Mouse (Mus musculus): ENCODE results near the gene 9230112D13Rik.

Gene 9230112D13Rik

DNA sequence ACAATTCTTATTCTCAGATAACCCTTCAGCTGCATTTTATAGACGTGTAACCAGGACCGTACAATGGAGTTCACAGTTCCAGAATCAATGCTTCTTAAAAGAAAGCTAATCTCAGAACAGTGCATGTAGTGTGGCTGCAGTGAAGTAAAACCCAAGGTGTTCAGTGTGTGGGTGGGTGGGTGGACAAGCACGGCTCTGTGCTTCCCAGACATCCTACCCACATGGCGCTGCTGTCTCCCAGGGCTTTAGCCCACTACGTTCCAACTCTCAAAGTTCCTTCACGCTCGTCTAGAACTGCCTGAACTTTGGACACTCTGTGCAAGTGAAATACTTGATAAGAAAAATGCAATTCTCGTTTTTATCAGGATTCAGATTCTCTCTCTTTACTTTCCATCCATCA lies at the start of gene 9230112D13Rik:
9230112D13Rik (minus strand) TSS at position 101 of the 400 bp plus-strand sequence.
- DNase-seq (ENCODE audit: low read depth), result no peak

DNA sequence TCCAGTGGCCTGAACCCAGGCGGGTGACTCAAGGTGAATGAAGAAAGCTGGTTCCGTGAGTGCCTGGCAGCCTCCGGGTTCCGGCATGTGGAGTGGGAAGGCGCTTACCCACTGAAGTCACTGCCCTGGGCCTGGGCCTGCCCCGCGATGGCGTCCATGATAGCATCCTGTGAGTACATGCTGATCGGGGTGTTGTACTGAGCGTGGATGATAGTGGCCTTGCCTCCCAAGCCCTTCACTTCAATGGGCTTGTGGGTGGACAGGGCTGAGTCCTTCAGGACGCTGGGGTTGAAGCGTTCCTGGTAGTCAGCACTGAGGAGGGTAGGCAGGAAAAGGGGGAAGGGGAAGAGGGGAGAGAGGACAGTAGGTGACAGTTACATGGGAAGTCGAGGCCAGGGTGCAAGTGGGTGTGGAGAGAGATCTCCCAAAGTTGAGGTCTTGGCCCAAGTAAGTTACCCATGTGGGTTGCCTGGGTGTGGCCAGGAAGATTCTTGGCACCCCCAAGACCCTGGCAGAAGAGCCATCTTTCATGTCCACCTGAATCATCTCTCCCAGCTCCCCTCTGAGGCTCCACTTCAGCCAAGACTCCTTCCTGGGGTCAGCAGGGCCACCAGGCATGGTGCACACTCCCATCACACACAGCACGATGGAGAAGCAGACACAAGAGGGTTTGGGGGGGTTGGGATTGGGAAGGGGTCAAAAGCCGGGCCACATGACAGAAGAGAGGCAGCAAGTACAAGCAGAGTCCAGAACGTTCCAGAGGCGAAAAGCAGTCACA lies 49.2 kb upstream of the 9230112D13Rik start:
- no peak for DNase-seq (ENCODE audit: low read depth)

DNA sequence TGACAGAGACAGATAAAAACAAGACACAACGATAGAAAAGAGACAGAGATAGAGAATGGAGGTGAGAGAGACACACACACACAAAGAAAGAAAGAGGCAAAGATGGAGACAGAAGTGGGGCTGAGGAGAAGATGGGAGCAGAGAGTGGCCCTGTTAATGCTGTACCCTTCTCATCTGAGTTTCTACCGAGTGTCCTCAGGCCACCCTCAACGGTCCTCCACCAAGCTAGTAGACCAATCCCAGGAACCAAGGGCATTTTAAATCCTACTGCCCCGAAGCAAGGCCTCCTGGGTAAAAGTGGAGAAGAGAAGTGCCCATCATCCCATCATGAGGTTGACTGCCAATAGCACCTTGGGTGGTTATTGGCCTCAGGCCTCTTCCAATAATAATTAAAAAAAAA lies 48.3 kb upstream of the 9230112D13Rik start:
- DNase-seq (ENCODE audit: low read depth), result no peak

DNA sequence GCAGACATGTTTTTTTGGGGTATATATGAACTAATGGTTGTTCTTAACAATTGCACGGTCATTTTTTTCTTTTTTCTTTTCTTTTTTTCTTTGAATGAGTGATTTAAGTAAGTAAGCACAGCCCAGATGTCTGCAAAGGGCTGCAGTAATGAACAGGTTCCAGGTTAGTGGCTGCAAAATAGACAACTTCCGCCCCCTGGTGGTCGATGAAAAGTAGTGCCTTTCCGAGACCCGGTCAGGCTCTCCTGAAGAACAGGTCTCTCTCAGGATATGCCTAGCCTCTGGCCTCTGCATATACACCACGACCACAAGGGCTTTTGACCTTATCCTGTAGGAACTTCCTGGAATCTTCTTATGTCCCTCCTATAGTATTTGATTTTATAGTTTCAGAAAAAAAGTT lies 47.7 kb upstream of the 9230112D13Rik start:
- DNase-seq (ENCODE audit: low read depth), result peak; percentile 68

DNA sequence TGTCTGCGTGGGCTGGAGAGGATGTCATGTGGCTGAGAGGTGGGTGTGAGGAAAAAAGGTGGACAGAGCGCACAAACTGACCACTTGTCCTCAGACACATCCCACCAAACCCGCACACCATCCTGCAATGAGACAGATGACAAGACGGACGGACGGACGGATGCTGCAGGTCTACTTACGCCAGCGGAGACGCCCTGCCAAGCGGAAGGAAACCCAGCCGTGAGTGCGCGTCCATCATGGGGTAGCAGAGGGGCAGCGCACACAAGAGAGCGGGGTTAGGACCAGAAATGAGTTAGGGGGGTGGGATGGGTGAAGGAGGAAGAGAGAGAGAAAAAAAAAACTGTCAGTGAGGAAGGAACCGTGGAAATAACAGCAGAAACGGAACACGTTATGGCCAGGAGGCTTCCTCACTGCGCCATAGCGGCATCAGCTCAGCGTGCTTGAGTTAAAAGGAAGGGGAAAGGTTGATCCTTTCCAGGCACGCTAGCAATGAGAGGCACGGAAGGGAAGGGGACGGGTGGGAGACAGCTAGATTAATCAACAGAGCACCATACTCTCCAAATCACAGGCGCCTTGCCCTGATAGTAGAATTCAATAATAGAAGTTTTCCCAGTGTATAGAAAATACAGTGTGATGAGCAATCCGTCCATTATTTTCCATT lies 47.1 kb upstream of the 9230112D13Rik start:
- DNase-seq (ENCODE audit: low read depth), result no peak

DNA sequence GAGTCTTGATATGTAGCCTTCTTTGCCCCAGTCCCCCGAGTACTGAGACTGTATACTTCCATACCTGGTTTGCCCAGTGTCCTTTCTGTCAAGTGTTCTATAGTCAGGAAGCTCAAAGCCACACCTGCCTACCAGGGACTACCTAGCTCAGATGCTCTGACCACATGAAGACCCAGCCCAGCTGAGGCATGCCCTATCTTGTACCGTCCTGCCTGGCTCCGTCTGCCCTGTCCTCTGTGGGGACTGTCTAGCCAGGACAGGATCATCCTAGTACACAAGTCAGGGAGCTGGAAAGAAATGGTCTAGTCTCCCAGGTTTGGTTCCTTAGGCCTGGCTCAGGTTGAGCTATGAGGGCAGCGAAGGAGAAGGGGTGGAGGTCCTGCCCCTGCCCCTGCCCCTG lies 46.0 kb upstream of the 9230112D13Rik start:
- DNase-seq (ENCODE audit: low read depth), result no peak

DNA sequence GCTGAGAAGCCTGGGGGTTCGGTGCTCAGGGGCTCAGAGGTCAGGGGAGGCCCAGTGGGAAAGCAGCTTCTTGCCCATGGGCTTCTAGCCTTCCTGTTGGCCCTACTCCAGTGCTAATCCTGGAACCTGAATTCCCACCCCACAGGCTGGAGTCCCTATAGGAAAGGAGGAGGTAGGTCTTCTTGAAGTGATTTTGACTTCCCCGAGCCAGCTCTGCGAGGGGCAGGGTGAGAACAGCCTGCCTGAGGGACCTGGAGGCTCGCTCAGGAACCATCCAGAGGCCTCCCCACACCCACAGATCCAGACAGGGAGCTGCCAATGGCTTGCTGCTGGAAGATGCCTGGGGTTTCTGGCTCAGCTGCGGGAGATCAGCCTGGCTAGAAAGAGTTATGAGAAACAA lies 45.1 kb upstream of the 9230112D13Rik start:
- no peak for DNase-seq (ENCODE audit: low read depth)

DNA sequence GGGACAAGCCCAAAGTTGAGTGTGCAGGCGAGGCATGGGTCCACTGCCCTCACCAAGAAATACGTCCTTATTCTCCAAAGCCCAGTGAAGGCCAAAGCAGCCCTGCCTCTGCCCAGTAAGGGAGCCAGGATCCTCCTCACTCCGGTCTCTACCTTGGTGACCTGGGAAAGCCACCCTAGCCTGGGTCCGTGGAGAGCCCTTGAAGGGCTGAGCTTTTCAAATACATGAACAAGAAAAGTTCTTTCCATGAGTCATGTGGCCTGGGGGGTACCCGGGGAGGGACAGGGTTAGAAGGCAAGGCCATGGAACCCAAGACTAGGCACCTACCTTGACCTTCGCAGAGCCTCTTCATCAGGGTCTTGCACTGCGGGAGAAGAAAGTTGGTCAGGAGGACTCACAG lies 43.9 kb upstream of the 9230112D13Rik start:
- DNase-seq (ENCODE audit: low read depth), result no peak

DNA sequence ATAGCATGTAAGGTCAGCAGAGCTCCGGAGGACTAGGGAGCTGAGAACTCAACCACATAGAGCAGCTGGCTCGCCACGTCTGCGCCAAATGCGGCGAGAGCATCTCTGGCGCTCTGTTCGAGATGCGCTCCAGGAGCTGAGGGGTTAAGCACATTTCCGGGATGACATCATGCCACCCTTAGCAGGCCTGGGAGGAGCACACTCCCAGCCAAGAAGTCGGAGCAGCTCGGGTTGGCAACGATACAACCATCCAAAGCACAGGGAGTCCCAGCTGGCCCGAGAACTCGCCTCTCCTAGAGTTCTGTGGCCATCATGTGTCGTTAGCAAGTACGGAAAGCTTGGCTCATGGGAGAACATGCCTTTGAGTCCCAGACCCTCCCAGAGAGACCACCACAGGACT lies 43.1 kb upstream of the 9230112D13Rik start:
- no peak for DNase-seq (ENCODE audit: low read depth)

DNA sequence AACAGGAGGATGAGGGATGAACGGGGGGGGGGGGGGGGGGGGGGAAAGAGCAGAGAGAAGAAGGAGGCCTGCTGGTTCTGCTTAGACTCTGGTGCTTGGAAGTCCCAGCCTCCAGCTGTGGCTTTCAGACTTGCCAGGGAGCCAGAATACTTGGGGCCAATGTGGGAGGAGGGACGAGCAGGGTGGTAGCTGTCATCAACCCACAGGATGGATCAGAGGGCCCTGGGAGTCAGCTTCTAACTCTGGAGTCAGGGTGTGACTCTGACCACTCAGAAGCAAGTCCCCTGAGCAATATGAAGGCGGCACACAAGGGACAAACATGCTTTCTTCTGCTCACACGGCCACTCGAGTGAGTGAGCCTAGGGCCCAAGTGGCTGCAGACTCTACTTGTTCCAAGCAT lies 42.0 kb upstream of the 9230112D13Rik start:
- no peak for DNase-seq (ENCODE audit: low read depth)

DNA sequence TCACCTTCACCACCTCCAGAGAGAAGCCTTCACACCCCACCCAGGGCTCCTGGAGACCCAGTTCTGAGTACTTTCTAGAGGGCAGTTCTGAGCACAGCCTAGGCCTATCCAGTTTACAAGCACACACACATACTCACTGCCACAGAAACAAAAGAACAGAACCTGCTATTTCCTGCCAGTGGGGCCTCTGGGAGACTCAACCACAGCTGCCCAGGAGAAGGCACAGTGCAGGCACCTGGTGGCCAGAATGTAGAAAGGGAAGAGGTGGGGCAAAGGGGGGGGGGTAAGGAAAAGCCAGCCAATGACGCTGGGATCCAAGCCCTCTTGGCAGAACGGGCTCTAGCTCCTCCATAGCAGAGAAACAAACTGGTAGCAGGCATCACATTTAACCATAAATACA lies 39.8 kb upstream of the 9230112D13Rik start:
- no peak for DNase-seq (ENCODE audit: low read depth)

DNA sequence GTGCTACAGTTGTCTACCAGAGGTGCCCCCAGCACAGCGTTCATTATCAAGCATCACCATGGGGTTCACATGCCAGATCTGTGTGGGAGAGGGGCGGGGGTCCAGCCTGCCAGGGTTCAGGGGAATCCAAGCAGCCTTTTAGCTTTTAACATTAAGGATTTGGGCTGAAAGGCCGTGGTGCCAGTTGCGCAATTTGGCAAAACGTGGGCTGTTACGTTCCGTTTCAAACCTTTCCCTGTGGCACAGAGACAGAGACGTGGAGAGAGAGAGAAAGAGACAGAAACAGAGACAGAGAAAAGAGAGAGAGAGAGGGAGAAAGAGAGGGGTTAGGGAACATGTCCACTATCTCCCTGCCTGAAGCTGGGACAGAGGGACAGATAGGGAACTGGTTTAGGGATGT lies 39.0 kb upstream of the 9230112D13Rik start:
- no peak for DNase-seq (ENCODE audit: low read depth)

DNA sequence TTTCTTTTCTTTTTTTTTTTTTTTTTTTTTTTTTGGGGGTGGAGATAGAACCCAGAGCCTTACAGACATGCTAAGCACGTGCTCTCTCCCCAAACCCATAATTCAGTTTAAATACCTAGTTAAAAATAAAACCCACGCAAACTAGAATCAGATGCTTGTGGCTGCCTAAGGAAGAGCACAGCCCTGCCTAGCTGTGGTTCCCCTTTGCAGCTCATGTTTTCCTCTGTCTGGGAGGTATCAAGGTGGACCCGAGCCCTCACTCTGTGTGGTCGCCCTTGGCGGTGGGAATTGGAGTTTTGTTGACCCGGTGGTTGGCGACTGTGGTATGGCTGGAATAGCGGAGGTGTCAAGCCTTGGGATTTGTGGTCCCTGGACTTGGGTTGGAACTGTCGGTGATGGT lies 36.3 kb upstream of the 9230112D13Rik start:
- DNase-seq (ENCODE audit: low read depth), result no peak

DNA sequence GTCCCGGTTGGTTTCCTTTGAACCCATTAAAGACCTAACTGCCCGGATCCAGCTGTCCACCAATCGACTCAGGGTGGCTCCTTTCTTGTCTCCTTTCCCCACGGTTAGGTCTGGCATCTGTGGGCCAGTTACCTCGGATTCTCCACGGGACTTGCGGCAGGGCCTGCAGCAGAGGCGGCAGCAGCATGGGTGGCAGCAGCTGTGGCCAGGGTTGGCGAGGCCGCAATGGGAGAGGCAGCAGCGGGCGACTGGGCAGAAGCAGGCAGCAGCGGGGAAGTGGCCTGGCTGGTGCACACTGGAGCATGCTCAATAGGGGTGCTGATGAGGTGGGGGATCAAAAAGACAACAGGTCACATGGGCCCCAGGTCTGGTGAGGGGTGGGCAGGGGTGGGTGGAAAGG lies 32.6 kb upstream of the 9230112D13Rik start:
- DNase-seq (ENCODE audit: low read depth), result no peak

DNA sequence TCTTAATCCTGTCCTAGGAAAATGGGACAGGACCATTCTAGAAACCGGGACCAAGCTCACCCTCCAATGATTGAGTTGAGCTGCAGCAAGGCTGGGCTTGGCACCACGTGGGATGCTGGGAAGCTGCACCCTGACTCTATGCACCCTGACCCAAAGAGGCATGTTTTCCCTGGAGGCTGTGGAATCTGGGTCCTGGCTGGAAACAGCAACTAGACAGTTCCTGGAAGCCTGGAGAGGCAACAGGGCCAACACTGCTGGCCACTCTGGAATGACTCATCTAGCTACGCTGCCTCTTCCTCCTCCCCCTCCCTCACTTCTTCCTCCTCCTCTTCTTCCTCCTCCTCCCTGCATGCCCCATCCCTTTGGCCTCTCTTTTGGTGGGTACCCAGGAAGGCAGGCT lies 31.4 kb upstream of the 9230112D13Rik start:
- DNase-seq (ENCODE audit: low read depth), result no peak

DNA sequence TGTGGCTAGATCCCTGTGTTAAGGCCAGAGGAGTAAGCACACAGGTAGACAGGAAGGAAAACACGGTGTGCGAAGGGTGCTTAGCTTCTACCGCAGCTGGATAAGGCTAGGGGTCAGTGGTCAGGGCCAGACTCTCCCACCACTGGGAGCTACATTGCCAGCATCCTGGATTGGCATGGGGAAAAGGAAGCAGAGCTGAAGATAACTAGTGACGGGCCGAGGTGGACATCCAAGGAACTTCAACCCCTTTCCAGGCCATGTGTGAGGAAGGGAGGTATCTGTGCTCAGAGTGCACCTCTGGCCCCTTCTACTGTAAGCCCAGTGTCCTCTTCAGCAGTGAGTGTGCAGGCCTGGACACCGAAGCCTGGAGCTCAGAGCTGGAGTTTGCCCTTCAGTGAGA lies 30.9 kb upstream of the 9230112D13Rik start:
- DNase-seq (ENCODE audit: low read depth), result no peak

DNA sequence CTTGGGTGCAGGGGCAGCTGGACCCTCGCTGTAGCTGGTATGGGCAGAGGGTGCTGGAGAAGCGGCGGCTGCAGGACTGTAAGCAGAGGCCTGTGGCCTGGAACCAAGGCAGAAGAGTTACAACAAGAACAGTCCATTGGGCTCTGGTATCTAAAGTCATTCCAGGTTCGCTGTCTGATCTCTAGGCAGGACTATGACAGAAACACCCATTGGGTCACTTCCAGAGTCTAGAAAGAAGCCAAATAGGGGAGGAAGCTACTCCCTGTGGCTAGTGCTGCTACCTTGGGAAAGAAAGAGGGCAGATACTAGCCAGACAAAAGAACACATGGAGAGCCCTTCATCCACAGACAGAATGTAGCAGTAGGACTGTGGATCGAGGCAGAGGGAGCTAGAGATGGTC lies 29.6 kb upstream of the 9230112D13Rik start:
- no peak for DNase-seq (ENCODE audit: low read depth)

DNA sequence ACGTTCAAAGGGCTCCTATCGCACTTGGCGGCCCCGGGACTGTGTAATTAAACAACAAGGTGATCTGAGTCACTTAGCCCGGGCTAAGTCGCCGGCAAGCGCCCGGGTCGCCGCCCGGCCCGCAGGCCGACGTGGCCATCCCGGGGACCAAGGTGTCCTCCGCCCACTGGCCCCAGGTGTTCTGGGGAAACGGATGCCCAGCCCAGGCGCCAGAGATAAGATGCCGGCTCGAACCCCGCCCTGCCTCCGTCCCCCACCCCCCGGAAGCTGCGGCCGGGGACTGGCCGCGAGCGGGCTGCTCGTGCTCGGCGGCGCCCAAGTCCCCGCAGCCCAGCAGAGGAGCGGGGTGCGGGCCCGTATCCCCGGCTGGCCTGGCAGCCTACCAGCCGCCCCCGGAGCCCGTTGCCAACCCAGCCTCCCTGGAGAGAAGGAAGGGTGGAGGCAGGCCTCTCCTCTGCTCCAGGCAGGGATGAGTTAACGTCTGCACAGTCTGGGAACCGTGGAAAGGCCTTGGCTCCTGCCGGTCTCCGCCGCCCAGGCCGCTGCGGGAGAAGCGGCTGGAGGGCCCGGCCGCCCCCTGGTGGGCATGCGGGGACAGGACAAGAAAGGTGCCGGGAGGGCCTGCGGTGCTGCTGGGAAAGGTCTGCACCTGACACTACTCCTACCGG lies 26.5 kb upstream of the 9230112D13Rik start:
- DNase-seq (ENCODE audit: low read depth), result peak; percentile 51

DNA sequence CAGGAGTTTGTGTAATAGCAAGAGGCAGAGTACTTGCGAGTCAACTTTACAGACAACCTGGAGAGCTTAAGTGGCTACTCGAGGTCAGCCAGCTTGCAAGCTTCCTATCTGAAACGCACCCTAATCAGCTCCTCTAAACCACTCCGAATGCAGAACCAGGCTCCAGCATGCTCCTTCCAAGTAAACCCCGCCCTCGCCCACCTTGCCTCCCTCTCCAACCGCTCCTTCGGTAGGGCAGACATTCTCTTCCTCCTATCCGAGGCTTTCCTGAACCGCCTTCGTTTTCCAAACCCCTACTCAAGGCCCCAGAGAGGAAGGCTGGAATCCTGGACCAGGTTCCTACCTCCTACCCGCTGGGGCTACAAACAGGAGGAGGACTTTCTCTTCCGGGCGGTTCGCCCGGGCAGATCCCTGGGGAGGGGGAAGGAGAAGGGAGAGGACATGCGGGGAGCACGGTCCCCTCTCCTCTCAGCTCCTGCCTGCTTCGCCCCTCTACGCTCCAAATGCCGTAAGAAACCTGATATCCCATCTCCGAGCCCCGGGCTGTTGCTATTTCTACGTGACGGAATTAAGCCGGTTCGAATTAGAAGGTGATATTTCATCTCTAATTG lies 25.9 kb upstream of the 9230112D13Rik start:
- no peak for DNase-seq (ENCODE audit: low read depth)

DNA sequence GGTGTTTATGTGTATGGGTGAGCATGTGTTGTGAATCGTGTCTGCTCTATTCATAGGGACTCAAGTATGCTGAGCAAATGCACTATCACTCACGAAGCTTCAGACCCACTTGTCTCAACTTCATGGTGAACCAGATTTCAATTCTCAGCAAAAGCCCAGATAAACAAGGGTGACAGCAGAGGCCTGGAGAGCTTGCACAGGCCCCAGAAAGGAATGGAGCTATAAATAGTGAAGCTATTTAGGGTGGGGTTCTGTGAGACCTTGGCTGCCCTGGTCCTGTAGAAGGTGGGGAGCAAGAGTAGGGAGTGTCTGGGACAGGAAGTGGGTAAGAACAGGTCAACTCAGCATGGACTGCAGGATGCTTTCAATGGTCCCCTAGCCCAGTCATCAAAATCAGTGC lies 21.9 kb upstream of the 9230112D13Rik start:
- DNase-seq (ENCODE audit: low read depth), result no peak

DNA sequence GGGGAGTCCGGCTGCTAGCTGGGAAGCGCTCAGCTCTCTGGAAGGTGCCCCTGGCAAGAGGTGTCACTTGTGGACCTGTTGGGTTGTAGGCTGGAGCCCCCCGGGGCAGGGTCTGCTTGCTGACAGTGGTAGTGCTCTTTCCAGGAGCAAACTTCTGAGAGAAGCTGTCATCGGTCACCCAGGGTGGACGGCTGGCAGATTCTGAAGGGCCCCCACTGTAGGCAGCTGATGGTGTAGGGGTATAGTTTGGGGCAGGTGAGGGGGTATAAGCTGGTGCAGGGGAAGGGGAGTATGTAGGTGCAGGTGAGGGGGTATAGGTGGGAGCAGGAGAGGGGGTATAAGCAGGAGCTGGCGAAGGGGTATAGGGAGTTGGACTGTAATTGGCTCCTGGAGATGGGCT lies 21.4 kb upstream of the 9230112D13Rik start:
- DNase-seq (ENCODE audit: low read depth), result no peak

DNA sequence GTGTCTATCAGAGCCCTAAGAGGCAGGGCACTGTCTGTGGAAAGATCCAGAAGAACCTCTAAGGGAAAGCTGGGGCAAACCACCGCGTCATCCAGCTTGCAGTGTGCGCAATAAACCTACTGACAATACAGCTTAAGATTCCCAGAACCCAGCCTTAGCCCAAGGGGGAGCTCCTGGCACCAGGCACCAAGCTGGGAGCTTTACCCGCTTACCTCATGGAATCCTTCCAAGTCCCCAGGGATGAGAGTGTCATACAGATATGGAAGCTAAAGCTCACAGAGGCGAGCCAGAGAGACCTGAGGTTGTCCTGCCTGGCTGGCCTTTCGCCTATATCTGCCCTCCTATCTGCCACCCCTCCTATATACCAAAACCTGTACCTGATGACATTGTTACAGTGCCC lies 21.0 kb upstream of the 9230112D13Rik start:
- no peak for DNase-seq (ENCODE audit: low read depth)

DNA sequence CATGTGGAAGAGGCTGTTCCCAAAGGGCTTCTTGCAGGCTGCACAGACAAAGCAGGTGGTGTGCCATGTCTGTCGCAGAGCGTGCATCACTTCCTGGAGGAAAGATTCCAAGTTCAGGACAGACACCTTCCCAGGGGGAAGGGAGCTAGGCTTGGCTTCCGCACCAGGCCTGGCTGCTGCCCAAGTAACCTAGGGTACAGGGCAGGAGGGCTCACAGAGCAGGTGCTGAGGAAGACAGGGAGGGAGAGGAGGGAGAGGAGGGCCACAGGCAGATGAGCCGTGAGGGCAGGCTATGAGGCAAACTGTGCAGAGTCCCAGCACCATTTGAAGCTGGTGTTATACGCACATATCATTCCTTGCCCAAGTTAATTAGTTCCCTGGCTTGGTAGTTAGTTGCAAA lies 19.3 kb upstream of the 9230112D13Rik start:
- no peak for DNase-seq (ENCODE audit: low read depth)
